ENCODE assay signal across 30 mouse cellular contexts in genomic region chr16:92099598-92099997, GRCm38 (mm10). TPM values are rescaled to one million over a fixed set of nuclear protein-coding genes. Genes with fewer than 3 reads are reported as not detected.
DNase-seq lines count a peak whose midpoint lies in the region; ATAC-seq and TF ChIP-seq lines count a peak whose summit lies in the region.
"Had no signal": no experiment of that assay in that cellular context is flagged by ENCODE, and none has a peak within 500 bp of the region (broad histone marks: within the 10 kb centered on the region; RNA-seq: fewer than 3 reads in every experiment).

No protein-coding gene starts in this region.

- no peak overlapping the region for H3K4me2 ChIP-seq in midbrain, embryonic 15.5 days
- no peak overlapping the region for H3K4me2 ChIP-seq in midbrain, embryonic 16.5 days (ENCODE audit: low read length)
- H3K4me2 ChIP-seq: liver, embryonic 13.5 days had no signal

- H3K9ac ChIP-seq in midbrain, embryonic 15.5 days: no peak overlapping the region
- no peak overlapping the region for H3K9ac ChIP-seq in midbrain, embryonic 16.5 days (ENCODE audit: low read depth, low read length)
- H3K9ac ChIP-seq: liver, embryonic 13.5 days had no signal

- WGBS in midbrain, embryonic 15.5 days: 85% methylated on average over 16 of the region's 16 CpGs
- 83% methylated on average over 16 of the region's 16 CpGs for WGBS in midbrain, embryonic 16.5 days

- no peaks in the 10 kb centered on the region for H3K9me3 ChIP-seq in midbrain, embryonic 15.5 days
- H3K9me3 ChIP-seq in midbrain, embryonic 16.5 days (replicated peaks; ENCODE audit: control insufficient read depth, low read length, poor library complexity, severe bottlenecking): no peaks in the 10 kb centered on the region
- H3K9me3 ChIP-seq: heart, embryonic 10.5 days; liver, embryonic 13.5 days had no signal

- H3K36me3 ChIP-seq in midbrain, embryonic 15.5 days (replicated peaks): no peaks in the 10 kb centered on the region
- no peaks in the 10 kb centered on the region; the same call in 1 of the 2 replicates for H3K36me3 ChIP-seq in midbrain, embryonic 16.5 days (ENCODE audit: control insufficient read depth, insufficient read depth, low read length)

- intact Hi-C loops in left cerebral cortex, adult 2 months (cut with DNase I): no loop called here
- intact Hi-C loops in left cerebral cortex, postnatal 4 days (cut with DNase I): no loop called here

- TF ChIP-seq CTCF in left cerebral cortex, adult 2 months (IDR thresholded peaks at IDR 0.05): no peak

- H3K4me1 ChIP-seq in midbrain, embryonic 15.5 days: peaks cover 7% of the 10 kb centered on the region; the same call in 1 of the 2 replicates
- H3K4me1 ChIP-seq in midbrain, embryonic 16.5 days (ENCODE audit: control insufficient read depth, insufficient read depth, low read length): peaks cover 7% of the 10 kb centered on the region; the same call in 1 of the 2 replicates
- H3K4me1 ChIP-seq: liver, embryonic 13.5 days had no signal

- H3K27me3 ChIP-seq in midbrain, embryonic 15.5 days (replicated peaks): no peaks in the 10 kb centered on the region
- no peaks in the 10 kb centered on the region for H3K27me3 ChIP-seq in midbrain, embryonic 16.5 days (ENCODE audit: control insufficient read depth, insufficient read depth, low read depth, low read length)
- H3K27me3 ChIP-seq: liver, embryonic 13.5 days had no signal

- no peak for ATAC-seq in midbrain, embryonic 15.5 days (replicated peaks)
- no peak for ATAC-seq in midbrain, embryonic 16.5 days
- ATAC-seq: inflammation-experienced regulatory T-cells, adult 6 months had no signal

- peak; percentile 55 for DNase-seq in heart, adult 11 months
- no peak for DNase-seq in heart, adult 9 months (ENCODE audit: low spot score in 2 of 2)
- DNase-seq in left cerebral cortex, adult 2 months (ENCODE audit: extremely low spot score in 1 of 2, low spot score in 2 of 2): no peak
- no peak for DNase-seq in left cerebral cortex, postnatal 4 days
- DNase-seq in cerebellum, postnatal 10 days: no peak
- DNase-seq: adrenal gland, adult 2 months; cerebellum, adult 11 months; cerebellum, adult 9-11 months; gastrocnemius, adult 2 months; heart, postnatal 4 days; kidney, adult 2 months; kidney, postnatal 10 days; liver, embryonic 13.5 days; lung, adult 2 months; lung, postnatal 14 days; retina, postnatal 1 day; spleen, adult 18-20 months; thymus, postnatal 25 days had no signal

- peak overlapping the region; percentile 53; the same call in 1 of the 2 replicates for H3K27ac ChIP-seq in left cerebral cortex, adult 2 months
- peak overlapping the region; percentile 49 for H3K27ac ChIP-seq in midbrain, embryonic 15.5 days
- H3K27ac ChIP-seq in midbrain, embryonic 16.5 days (ENCODE audit: low read length): peak overlapping the region; percentile 43; the same call in 1 of the 2 replicates
- H3K27ac ChIP-seq: gastrocnemius, adult 2 months; heart, embryonic 10.5 days; liver, embryonic 13.5 days had no signal

- no peak overlapping the region for H3K4me3 ChIP-seq in left cerebral cortex, adult 2 months
- H3K4me3 ChIP-seq in midbrain, embryonic 15.5 days: no peak overlapping the region
- H3K4me3 ChIP-seq in midbrain, embryonic 16.5 days (ENCODE audit: low read depth, low read length): no peak overlapping the region
- H3K4me3 ChIP-seq: gastrocnemius, adult 2 months; heart, embryonic 10.5 days; liver, embryonic 13.5 days had no signal

RNA-seq across cellular contexts. Expression of gene Slc5a3, which starts 41.5 kb away (rescaled TPM):
- total RNA-seq in left cerebral cortex, adult 2 months (2021): 10 to 100 TPM; 33.3 to 33.5 TPM
- total RNA-seq in left cerebral cortex, postnatal 4 days (2021): 10 to 100 TPM; 20.8 to 23.3 TPM
- 18.3 and 21.3 TPM in 2 replicates for polyA plus RNA-seq in midbrain, embryonic 15.5 days (2015; fragmentation: Nextera tagmentation; extraction: Ambion mirVana)
- 21.1 and 22.8 TPM in 2 replicates for polyA plus RNA-seq in midbrain, embryonic 16.5 days (2015; fragmentation: Nextera tagmentation; extraction: Ambion mirVana)

RNA-seq across cellular contexts. Expression of gene Gm49711, which starts 41.5 kb away (rescaled TPM):
- under 1 TPM in 1 of 2 experiments, not detected in 1; 0.35 TPM for total RNA-seq in left cerebral cortex, adult 2 months (2021)
- under 1 TPM; 0.36 to 0.52 TPM for total RNA-seq in left cerebral cortex, postnatal 4 days (2021)
- polyA plus RNA-seq in midbrain, embryonic 15.5 days (2015; fragmentation: Nextera tagmentation; extraction: Ambion mirVana): 0.72 and 0.73 TPM in 2 replicates
- 0.32 and 0.67 TPM in 2 replicates for polyA plus RNA-seq in midbrain, embryonic 16.5 days (2015; fragmentation: Nextera tagmentation; extraction: Ambion mirVana)
- total RNA-seq: adrenal gland, adult 2 months; gastrocnemius, adult 2 months; heart, postnatal 4 days; layer of hippocampus, postnatal 14 days; left cerebral cortex, postnatal 10 days; megakaryocyte, adult 5-6 weeks; MEL; monocyte, adult 5-6 weeks had no signal
- polyA plus RNA-seq: heart, embryonic 10.5 days; heart, embryonic 16.5 days; inflammation-experienced regulatory T-cells, adult 6 months; kidney, adult 2 months; liver, embryonic 13.5 days; lung, adult 2 months; neural tube, embryonic 11.5 days; testis, adult 2 months had no signal

RNA-seq across cellular contexts. Expression of gene Mrps6, which starts 41.5 kb away (rescaled TPM):
- total RNA-seq in left cerebral cortex, adult 2 months (2021): 10 to 100 TPM; 45.7 to 49.9 TPM
- 10 to 100 TPM; 62.1 to 68.9 TPM for total RNA-seq in left cerebral cortex, postnatal 4 days (2021)
- polyA plus RNA-seq in midbrain, embryonic 15.5 days (2015; fragmentation: Nextera tagmentation; extraction: Ambion mirVana): 156 and 163 TPM in 2 replicates
- 169 and 177 TPM in 2 replicates for polyA plus RNA-seq in midbrain, embryonic 16.5 days (2015; fragmentation: Nextera tagmentation; extraction: Ambion mirVana)
